Mouse (Mus musculus) CH12.LX (cell line): Measurements from ENCODE around the gene Cnbp.

Experiments
- CTCF ChIP-seq, 2 experiments: IDR thresholded peaks in 1 of 2; conservative IDR thresholded peaks in 1 of 2; 2 replicates each; pipeline ENCODE4 v1.5.1; 2011 to 2012; ENCODE audit warnings: low read depth in 2 of 2, low read length in 2 of 2, improper control_type of control experiment in 1 of 2, inconsistent platforms in 1 of 2, mild to moderate bottlenecking in 1 of 2, moderate library complexity in 1 of 2
- MEF2A ChIP-seq: IDR thresholded peaks from 2 replicates; pipeline ENCODE4 v1.6.1; 2014; ENCODE audit warnings: low read depth, mild to moderate bottlenecking, inconsistent platforms, low read length, improper control_type of control experiment, borderline replicate concordance
- POLR2A ChIP-seq: IDR thresholded peaks from 2 replicates; pipeline ENCODE4 v1.6.1; 2011; ENCODE audit warnings: low read depth, mild to moderate bottlenecking, improper control_type of control experiment, low read length
- POLR2AphosphoS2 ChIP-seq: IDR thresholded peaks from 2 replicates; pipeline ENCODE4 v1.6.1; 2011; ENCODE audit warnings: low read depth, low read length, improper control_type of control experiment
- SIN3A ChIP-seq: IDR thresholded peaks from 2 replicates; pipeline ENCODE4 v1.6.1; 2012; ENCODE audit warnings: low read length, improper control_type of control experiment, inconsistent platforms
- UBTF ChIP-seq: IDR thresholded peaks from 2 replicates; pipeline ENCODE4 v1.6.1; 2012; ENCODE audit warnings: low read depth, mild to moderate bottlenecking, inconsistent platforms, low read length, improper control_type of control experiment, moderate library complexity
- USF2 ChIP-seq: conservative IDR thresholded peaks from 2 replicates; pipeline ENCODE4 v1.6.1; 2011; ENCODE audit warnings: low read depth, low read length, improper control_type of control experiment

DNA sequence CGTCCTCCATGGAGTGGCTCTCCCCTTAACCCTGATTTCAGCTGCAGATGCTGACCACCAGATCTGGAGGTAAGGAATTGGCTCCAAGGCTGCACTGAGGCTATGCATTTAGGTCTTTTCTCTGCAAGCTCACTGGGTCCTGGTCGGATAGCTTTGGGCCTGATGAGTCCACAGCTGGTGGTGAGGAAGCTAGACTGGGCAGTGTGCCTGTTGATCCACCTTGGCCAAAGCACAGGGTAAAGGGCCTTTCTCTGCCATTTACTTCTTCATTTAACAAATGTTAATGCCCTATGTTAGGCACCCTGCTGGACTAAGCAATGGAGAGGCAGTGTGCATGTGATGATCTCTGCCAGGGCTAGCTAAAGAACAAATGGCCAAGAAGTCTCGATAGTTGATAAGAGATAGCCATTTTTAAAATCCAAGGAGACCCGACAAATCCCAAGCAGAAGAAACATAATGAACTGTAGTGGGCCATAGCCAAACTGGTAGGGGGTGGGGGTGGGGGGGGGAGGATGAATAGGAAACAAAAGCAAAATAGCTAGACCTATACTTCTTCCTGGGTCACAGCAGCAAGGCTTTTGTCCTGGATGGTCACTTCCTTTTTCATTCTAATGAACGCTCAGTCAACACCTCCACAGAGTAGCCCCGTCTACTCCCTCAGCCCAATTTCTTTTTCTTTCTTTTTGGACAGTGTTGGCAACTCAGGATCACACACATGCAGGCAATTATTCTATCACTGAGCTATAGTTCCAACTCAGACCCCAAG lies 55.3 kb downstream of the Cnbp start:
- TF ChIP-seq SIN3A (no peak), CTCF (conservative IDR thresholded peaks at IDR 0.05 in 1 of 2, IDR thresholded peaks at IDR 0.05 in 1 of 2; ENCODE audit: low read depth in 2 of 2, low read length in 2 of 2) (no peak), MEF2A (no peak), USF2 (no peak), UBTF (no peak), POLR2A (no peak), POLR2AphosphoS2 (no peak)
